Mouse (Mus musculus): ENCODE data around the gene Kbtbd4.

The Kbtbd4 gene

DNA sequence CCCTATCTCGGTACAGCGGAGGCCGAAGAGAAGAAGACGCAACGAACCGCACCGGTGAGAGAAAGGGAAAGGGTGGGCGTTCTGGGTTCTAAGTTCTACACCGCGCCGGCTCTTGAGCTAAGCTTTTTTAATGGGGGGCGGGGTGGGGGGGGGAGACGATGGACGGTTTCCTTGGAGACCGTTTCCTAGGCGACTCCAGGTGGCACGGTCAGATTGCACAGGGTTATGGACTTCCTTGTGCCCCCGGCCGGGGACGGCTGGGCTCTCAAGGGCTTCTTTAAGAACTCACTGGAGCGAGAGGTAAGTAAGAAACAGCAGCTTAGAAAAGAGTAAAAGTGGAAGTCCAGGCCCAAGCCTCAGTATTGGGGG is 300 bp downstream of the Kbtbd4 start:
- DNase-seq (ENCODE audit: low spot score in 2 of 2), result no peak

DNA sequence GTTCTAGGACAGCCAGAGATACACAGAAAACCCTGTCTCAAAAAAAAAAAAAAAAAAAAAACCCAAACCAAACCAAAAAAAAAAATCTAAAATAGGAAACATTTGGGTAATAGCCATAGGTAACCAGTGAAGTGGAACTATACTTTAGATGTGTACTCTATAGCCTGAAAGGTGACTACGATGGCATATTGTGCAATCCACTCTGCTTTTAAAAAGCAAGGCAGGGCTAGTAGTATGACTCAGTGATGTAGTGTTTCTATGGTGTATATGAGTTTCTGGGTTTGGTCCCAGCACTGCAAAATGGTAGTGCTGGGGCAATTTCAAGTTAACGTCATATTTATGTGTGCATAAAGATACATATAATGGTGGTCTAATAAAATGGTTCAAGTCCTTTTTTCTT is 2.2 kb downstream of the Kbtbd4 start:
- DNase-seq (ENCODE audit: low spot score in 2 of 2), result no peak

DNA sequence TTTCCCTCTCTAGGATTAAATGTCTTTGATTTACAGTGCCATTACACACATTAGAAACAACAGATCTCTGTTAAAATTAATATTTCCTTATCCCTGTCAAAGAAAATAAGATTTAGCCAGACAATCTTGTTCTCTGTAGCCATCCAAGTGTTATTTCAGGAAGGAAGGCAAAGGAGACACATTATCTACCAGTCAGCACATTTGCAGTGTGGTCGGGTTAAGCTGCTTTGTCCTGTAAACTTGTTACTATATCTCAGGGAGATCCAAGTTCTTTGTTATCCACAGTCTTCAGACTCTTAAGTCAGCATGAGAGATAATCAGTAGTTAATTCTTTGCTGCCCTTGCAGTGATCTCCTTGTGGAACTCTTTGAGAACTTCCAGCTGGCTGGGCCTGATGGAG is 6.3 kb downstream of the Kbtbd4 start:
- DNase-seq (ENCODE audit: low spot score in 2 of 2), result no peak

DNA sequence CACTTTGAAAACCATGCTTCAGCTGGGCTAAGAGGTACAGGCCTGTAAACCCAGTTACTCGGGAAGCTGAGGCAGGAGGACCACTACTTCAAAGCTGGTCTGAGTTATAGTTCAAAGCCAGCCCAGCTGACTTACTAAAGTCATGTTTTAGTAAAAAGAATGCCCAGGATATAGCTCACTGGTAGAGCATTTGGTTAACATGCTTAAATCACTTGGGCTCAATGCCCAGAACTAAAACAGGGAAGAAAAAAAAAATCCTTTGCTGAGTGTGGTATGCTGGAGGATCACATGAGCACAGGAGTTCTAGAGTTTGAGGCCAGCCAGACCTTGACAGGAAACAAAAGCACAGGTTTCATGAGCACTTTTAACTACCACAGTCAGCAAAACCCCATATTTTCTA is 7.1 kb downstream of the Kbtbd4 start:
- DNase-seq (ENCODE audit: low spot score in 2 of 2), result no peak

DNA sequence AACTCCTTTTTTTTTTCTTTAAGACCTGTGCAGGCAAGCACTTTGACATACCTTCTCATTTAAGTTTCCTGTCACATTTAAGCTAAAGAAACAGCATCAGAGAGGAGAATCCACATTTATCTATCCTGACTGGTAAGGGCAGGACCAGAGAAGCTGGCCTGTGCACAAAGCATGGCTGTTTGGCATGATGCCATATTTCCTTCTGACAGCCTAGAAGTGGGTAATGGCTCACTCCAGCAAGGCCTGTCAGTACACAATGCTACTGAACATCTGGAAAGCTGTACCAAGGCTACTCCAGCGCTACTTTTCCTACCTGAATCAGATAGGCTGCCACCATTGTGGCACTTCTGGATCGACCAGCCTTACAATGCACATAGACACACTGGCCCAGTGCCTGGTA is 9.1 kb downstream of the Kbtbd4 start:
- DNase-seq (ENCODE audit: low spot score in 2 of 2), result no peak

DNA sequence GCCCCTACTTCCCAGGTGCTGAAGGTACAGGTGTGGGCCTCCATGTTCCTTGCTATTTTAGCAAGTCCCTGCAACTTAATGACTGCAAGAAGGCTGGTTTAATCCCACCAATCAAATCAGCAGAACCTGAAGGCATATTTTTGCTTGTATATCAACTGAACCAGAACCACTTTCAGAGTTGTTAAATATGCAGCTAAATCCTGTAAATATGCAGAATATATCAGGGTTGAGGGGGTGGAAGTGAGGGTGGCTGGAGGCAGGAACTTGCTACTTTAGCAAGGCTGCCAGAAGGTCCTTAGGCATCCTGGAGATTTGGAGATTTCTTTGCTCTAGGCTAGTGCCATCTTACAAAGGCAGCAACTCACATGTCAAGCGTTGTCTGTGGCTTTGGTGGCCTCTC is 11.0 kb downstream of the Kbtbd4 start:
- no peak for DNase-seq (ENCODE audit: low spot score in 2 of 2)

DNA sequence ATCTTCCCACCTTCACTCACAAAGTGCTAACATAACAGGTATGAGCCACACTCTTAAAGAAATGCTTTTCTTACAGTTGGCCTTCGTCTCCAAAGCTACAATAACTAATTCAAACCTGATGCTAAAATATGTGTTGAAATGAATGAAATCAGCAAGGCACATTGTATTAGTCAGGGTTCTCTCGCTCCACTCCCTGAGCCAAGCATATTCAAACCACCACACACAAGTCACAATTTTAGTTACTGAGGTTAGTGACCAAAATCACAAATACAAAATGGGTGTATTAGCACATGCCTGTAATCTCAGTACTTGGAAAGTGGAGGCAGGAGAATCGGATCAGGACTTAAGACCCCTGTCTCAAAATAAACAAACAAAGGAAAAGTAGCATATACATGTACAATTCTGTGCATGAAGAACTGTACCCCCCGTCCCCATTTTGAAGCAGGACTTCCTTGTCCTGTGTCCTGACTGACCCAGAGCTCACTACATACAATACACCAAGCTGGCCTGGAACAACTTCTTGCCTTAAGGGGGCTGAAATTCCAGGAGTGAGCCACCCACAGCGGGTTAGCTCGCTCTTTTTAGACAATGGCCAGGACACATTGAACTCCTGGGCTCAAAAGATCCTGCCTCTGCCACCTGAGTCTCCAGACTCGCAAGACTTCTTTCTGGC is 12.2 kb downstream of the Kbtbd4 start:
- no peak for DNase-seq (ENCODE audit: low spot score in 2 of 2)

DNA sequence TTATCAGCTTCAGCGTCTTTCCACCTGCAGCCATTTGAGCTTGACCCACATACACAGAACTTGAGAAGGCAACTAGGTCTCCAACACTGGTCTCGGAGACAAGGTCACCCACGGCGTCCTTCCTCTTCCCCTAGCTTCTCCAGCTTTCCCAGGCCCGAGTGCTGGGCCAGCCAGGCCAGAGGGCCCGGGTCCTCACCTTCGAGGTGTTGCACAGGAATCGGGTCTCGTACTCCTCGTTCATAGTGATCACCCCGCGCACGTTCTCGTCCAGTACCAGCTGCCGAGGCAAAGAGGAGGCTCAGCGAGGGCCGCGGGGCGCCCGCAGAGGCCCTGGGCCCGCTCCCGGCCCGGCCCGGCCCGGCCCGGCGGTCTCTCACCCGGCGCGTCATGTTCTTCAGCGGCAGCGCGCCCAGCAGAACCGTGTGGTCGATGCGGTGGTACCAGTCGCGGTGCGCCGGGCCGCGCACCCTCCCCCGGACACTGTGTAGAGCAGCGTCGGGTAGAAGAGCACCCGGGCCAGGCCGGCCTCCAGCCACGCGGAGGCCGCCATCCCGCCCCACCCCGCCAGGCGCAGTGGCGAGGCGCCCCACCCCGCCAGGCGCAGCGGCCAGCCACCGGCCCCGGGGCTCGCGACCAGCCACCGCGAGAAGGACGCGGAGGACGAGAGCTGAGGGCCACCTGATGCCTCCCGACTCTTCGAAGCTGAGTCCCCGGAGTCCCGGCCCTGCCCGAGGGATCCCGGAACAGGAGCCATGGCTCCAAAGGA is 12.9 kb downstream of the Kbtbd4 start:
- peak; percentile 68 to 69 for DNase-seq (ENCODE audit: low spot score in 2 of 2)

DNA sequence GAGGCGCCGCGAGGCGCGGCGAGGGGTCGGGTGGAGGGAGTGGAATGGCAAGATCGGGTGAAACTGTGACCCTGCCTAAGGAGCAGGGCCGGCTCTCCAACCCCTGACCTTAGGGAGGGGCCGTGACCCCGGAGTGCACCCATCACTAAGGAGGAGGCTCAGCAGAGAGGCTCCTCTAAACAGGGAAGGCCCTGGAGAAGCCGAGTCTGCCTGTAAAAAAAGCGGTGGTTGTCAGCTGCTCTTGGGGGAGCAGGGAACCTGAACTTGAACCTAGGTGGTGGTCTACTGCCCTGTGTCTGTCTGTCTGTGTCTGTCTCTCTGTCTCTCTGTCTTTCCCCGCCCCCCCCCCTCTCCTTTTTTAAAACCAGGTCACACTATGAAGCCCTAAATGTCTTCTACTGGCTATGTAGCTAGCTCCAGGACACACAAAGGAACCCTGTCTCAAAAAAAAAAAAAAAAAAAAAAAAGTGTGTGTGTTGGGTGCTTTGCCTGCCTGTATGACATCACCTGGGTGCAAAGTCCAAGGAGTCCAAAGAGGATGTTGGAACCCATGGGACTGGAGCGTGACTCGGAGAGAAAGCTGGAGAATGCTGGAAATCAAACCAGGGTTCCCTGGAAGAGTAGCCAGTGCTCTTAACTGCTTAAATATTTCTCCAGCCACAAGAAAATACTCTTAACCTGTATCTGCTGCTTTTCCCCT is 13.6 kb downstream of the Kbtbd4 start:
- DNase-seq (ENCODE audit: low spot score in 2 of 2), result no peak

DNA sequence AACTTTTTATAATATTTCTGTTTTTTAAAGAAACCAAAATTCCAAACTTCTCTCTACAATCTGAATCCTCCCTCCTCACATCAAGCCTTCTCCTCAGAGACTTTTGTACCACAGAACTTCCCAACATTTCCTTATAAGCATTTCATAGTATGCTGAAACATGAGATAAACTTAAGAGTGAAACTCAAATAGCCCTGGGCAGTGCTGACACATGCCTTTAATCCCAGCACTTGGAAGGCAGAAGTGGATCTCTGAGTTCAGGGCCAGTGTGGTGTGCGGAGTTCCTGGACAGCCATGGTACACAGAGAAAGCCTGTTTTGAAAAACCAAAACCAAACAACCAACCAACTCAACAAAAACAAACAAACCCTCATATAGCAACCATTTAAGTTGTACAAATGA is 16.6 kb downstream of the Kbtbd4 start:
- DNase-seq (ENCODE audit: low spot score in 2 of 2), result no peak

DNA sequence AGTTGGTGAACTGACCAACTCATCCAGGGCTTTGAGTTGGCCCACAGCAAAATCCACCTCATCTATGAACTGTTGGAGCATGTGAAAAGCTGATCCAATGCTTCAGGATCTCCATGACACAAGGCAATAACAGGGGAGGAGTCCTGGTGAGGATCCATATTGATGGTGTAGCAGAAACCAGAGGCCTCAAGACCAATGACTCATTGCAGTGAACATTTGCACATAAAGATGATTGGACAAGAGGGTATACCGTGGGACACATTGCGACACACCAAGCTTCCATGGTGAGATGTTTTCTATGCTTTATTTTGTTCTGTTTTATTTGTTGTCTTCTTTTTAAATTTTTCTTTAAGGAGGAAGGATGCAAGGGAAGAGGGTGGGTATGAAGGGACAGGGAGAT is 18.1 kb downstream of the Kbtbd4 start:
- DNase-seq (ENCODE audit: low spot score in 2 of 2), result no peak

DNA sequence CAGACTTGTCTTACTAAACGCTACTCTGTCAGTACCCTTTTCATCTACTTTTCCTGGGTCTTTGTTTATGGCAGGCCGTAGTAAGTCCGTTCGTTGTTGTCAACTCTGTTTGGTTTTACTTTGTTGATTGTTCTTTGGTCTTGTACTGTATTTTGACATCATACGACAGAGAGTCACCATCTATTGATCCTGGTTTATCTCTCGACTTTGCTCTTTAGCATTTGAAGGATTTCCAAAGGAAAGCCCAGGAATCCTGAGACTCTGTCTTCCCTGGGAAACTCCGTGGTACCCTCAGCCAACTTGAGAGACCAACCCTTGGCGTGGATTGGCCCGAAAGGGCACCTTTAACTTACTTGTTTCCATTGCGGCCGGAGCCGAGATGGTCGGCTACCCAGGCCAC is 24.0 kb downstream of the Kbtbd4 start:
- no peak for DNase-seq (ENCODE audit: low spot score in 2 of 2)

DNA sequence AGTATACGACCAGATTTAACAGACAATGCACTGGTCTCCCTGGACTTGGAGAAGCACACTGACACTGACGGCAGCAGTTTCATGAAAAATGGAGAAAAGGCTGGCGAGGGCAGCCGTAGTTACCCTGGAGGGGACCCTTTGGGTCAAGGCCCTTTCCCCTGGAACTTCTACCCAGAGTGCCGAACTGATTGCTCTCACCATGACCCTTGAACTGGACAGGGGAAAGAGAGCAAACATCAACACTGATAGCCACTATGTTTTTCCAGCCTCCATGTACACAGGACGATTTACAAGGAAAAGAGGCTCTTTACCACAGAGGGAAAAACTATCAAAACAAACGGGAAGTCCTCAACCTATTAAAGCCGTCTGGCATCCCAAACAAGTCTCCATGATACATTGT is 27.3 kb downstream of the Kbtbd4 start:
- no peak for DNase-seq (ENCODE audit: low spot score in 2 of 2)

DNA sequence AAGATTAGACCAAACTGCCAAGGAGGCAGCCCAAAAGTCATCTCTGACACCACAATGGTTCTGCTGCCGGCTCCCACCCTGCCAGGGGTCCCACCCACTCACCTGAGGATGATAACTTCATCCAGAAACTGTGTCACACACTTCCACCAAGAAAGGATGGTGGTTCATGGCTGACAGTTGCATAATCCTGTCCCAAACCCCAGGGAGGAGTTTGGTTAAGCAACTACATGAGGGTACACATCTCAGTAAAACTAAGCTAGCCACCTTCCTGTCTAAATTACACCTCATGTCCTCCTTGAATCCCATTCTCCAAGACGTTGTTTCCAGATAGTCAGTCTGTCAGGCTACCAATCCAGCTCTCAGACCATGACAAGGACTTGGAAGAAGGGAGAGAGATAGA is 27.7 kb downstream of the Kbtbd4 start:
- no peak for DNase-seq (ENCODE audit: low spot score in 2 of 2)

DNA sequence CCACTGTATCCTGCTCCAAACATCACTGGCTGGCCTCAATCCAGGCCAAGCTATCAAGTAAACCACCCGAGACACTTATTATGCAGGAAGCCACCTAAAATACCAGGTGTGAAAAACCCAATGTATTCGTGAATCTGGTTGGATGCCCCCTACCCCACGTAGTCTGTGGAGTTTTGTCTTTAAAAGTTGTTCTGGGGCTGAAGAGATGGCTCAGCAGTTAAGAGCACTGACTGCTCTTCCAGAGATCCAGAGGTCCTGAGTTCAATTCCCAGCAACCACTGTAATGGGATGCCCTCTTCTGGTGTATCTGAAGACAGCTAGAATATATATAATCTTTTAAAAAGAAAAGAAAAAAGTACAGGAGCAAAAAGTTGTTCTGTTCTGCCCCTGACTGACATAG is 33.8 kb downstream of the Kbtbd4 start:
- no peak for DNase-seq (ENCODE audit: low spot score in 2 of 2)

DNA sequence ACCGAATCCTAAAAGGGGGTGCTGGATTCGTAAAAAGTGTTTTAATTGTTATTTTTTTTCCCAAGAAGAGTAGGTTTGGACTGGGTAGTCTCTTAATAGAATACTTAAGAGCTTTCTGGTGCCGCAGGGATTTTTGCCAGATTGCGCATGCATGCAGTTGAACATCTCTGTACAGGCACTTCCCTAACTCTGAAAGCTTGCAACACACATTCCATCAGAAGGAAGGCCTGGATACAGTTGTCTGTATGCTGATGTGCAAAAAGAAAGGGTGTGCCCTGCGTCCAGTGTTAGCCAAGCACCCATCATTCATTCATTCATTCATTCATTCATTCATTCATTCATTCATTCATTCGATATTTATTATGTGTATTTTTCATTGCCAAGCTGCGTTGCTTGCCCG is 35.2 kb downstream of the Kbtbd4 start:
- peak; percentile 37 to 55 for DNase-seq (ENCODE audit: low spot score in 2 of 2)

DNA sequence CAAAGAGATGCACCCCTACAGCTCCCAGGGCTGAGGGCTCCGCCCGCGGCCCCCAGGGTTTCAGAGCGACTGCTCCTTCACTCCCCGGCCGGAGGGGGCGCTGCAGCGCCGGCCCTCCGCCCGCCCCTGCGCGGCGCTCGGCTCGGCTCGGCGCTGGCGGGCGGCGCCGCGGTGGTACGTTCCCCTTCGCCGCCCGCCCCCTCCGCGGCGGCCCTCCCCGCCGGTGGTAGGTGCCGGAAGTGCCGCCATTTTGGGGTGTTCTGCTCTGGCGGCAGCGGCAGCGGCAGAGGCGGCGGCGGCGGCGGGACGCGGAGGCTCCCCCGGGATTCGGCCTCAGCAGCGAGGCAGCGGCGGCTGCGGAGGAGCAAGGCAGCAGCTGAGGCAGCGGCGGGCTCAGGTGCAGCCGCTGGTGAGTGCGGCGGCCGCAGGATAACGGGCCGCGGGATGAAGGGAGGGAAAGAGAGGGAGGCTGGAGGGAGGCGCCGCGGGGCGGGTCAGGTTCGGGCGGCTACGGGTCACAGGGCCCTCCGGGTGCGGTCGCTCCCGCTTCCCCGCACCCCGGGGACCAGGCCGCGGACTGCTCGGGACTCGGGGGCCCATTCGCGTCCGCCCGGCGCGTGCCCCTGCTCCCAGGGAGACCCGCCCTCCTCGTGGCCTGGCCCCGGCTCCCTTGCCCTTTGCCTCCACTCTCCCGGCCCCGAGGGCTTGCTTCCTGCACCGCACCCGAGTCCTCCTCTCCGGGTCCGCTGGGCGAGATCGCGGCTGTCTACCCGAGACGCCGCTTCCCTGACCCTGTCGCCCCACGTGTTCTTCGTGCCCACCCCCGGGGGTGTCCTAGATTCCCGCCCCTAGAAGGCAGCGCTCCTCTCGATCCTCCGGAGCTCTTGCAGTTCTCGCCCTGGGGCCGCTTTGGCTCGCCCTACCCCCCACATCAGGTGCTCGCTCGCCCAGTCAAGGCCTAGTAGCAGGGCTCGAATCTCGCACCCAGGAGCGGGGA is 36.0 kb downstream of the Kbtbd4 start, which contains the start of gene Celf1:
Gene Celf1 (plus strand): TSS at position 150 of the 997 bp plus-strand sequence.
- peak; percentile 90 for DNase-seq (ENCODE audit: low spot score in 2 of 2)

DNA sequence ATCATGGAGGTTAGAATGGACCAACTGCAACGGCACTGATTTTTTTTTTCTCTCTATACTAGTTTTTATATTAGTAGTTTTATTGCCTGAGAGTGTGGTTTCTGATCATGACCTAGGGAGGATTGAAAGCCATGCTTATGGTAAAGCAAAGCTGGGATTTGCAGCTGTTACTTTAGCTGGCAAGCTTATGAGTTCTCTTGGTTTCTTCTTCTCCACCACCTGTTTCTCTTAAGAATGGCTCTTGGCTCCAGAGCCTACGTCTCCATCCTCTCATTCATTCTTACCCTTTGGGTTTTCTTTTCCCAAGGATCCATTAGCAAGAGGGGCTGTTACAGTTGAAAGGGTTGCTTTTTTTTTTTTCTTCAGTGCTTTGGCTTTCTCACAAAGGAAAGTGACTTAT is 37.2 kb downstream of the Kbtbd4 start:
- DNase-seq (ENCODE audit: low spot score in 2 of 2), result no peak

DNA sequence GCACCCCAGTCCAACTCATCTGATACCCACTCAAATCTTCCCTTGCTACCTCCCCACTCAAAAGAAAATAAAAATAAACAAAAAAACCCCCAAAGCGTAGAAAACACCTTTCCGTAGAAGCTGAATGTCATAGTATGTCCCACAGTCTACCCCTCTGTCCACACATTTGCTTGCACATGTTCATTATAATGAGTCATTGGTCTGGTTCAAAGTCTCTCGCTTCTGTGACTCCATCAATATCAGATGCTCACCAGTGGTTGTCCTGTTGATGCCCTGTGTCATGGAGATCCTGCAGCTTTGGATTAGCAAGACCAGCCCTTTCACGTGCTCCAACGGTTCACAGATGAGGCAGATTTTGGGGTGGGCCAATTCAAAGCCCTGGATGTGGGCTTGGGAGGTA is 45.6 kb downstream of the Kbtbd4 start:
- DNase-seq (ENCODE audit: low spot score in 2 of 2), result no peak

DNA sequence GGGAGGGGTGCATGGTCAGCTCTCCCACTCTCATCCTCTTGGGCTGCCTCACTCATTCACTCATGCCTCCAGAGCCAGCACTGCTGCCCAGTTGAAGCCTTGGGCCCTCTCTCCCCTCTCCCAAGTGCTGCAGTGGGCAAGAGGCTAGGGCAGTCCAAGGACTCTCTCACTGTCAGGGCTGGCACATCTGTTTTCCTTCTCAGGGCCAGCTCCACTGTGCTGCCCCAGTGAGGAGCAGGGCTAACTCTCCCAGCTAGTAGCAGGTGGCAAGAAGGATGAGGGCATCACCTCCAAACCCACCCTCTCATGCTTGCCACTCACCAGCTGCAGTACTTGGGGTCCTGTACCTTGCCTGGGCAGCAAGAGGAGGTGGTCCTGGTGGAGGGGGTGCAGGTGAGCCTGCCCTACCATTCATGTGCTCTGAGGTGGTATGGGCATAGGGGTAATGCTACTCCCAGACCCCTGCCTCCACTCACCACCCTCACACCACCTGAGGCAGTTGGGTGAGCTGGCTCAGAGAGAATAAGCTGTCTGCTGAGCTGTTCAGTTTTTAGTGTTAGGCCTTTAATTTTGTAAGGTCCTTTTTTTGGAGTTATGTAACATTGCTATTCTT is 46.1 kb downstream of the Kbtbd4 start:
- no peak for DNase-seq (ENCODE audit: low spot score in 2 of 2)

DNA sequence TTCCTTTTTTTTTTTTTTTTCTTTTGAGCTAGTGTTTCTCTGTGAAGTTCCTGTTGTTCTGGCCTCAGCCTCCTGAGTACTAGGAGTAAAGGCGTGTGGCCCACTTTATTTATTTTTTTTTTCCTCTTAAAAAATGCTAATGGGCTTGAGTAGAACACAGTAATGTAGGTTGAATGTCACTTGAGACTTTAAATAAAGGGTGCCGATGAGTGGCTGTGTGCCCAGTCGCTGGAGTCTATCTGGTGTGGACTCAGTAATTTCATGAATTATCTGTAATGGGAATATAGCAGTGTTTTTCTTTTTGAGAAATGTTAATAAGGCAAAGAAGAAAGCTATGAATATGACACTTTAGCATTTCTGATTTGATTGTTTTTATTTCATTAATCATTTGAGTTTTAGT is 48.9 kb downstream of the Kbtbd4 start:
- no peak for DNase-seq (ENCODE audit: low spot score in 2 of 2)

Measured in right cerebral cortex, postnatal 10 days (tissue).